Comparison of ENCODE assay signal across 22 mouse cellular contexts in the genomic region with DNA sequence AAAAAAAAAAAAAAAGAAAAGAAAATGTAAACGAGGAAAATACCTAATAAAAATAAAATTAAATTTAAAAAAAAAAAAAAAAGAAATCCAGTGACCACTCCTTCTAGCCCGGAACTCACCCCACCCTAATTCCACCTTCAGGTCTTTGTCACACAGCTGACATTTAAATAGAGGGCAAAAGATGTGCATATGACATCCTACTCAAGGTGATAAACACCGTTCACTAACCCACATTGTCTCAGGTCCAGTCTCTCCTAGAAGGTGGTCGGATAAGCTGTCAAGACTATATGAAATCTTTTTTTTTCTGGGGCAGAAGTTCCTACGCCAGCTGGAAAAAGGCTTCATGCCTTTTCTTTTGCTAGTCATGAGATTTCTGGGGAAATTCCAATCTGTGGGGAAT.
DNase-seq lines count a peak whose midpoint lies in the region; TF ChIP-seq lines count a peak whose summit lies in the region.
"Had no signal": no experiment of that assay in that cellular context is flagged by ENCODE, and none has a peak within 500 bp of the region (broad histone marks: within the 10 kb centered on the region; RNA-seq: fewer than 3 reads in every experiment).

No protein-coding gene starts in this region.

- peak; percentile 57 for DNase-seq in ES-CJ7 (ENCODE audit: low read depth, low spot score)
- DNase-seq in ES-E14 (ENCODE audit: low read depth, low spot score), result no peak
- peak; percentile 71 for DNase-seq in R1 (ENCODE audit: low read depth, low spot score)
- DNase-seq in ZHBTc4 (ENCODE audit: low read depth, low spot score), result peak; percentile 18
- no peak for DNase-seq in layer of hippocampus, adult 18-20 months (ENCODE audit: low spot score in 2 of 2)
- DNase-seq in cerebellum, adult 11 months, result no peak
- DNase-seq in heart, adult 8-10 months (ENCODE audit: low spot score), result no peak
- no peak for DNase-seq in gastrocnemius, adult 18-20 months (ENCODE audit: low spot score)
- DNase-seq: adrenal gland, adult 2 months; adrenal gland, adult 8-10 months; adrenal gland, postnatal 10 days; adrenal gland, postnatal 14 days; adrenal gland, postnatal 25 days; adrenal gland, postnatal 36 days; B cell, adult 2 months; cerebellum, adult 11-12 months; cerebellum, adult 18-20 months; cerebellum, adult 2 months; cerebellum, adult 8-10 months; cerebellum, adult 9-10 months; cerebellum, adult 9-11 months had no signal

- no peak overlapping the region for H3K4me3 ChIP-seq in ES-E14 (ENCODE audit: insufficient read depth in 1 of 2, low read depth in 1 of 2, low read length in 2 of 2, poor library complexity in 1 of 2, severe bottlenecking in 1 of 2)

- H3K36me3 ChIP-seq in ES-E14 (ENCODE audit: control insufficient read depth, insufficient read depth, low read length, poor library complexity, severe bottlenecking), result no peaks in the 10 kb centered on the region
- H3K36me3 ChIP-seq: G1E had no signal

- no peak overlapping the region for H3K27ac ChIP-seq in ES-E14 (ENCODE audit: insufficient read depth, low read depth, low read length, poor library complexity, severe bottlenecking)

- H3K4me1 ChIP-seq in ES-E14 (ENCODE audit: control insufficient read depth in 2 of 2, insufficient read depth in 2 of 2, low read length in 2 of 2, poor library complexity in 1 of 2), result peaks cover 5 to 6% of the 10 kb centered on the region in 2 experiments

- no peak overlapping the region for H3K9ac ChIP-seq in ES-E14 (ENCODE audit: insufficient read depth, low read depth, low read length, poor library complexity, severe bottlenecking)

- no peaks in the 10 kb centered on the region for H3K9me3 ChIP-seq in ES-E14 (ENCODE audit: control insufficient read depth, insufficient read depth, low read depth, low read length)
- H3K9me3 ChIP-seq: G1E had no signal

- in situ Hi-C loops in ES-E14 (cut with MboI; ENCODE audit: low sequenced_read_pairs in 2 of 2, unreplicated experiment in 2 of 2), result no loop called here

TF ChIP-seq in ES-E14, 5 proteins besides CTCF, POLR2A, EP300 and RAD21:
- no peak for TF ChIP-seq MAFK (IDR thresholded peaks at IDR 0.05; ENCODE audit: insufficient read depth, low read depth, low read length)
- TF ChIP-seq ZNF384 (IDR thresholded peaks at IDR 0.05; ENCODE audit: low read depth, low read length), result peak; percentile 40; the same call in 1 of the 2 replicates

Comparison
In these comparisons a context has a peak if more than half of its experiments do, and no peak if none do; other contexts are left out.
1. DNase-seq: peak in ES-CJ7 (single experiment), R1 (single experiment) and ZHBTc4 (single experiment); none in ES-E14 (single experiment), layer of hippocampus, adult 18-20 months (0 of 2), cerebellum, adult 11 months (single experiment), heart, adult 8-10 months (single experiment) and gastrocnemius, adult 18-20 months (single experiment).